Mouse (Mus musculus) lung, postnatal 25 days (tissue): ENCODE measurements at regions not wholly inside any gene's neighbourhood (a gene's known extent, or its start where the extent isn't known, plus 50 kb on each side); places are given as distances from the start of the nearest gene placed in this dataset.

Experiments
- DNase-seq: peaks from one replicate; pipeline ENCODE4 v3.0.0; 2022; ENCODE audit warnings: low spot score

GRCm38 (mm10) chr9:51379589-51379988, 50.9 kb upstream of the 1810046K07Rik start:
- no peak for DNase-seq

- DNase-seq = no peak
These were observed 65.2 kb upstream of the 1810046K07Rik start for GRCm38 (mm10) chr9:51393921-51394320.

GRCm38 (mm10) chr9:51394372-51394771, 65.7 kb upstream of the 1810046K07Rik start:
- DNase-seq = peak; percentile 34

- no peak for DNase-seq
These were observed 68.1 kb upstream of the 1810046K07Rik start for GRCm38 (mm10) chr9:51396801-51397200.

- DNase-seq = no peak
These were observed 69.0 kb upstream of the 1810046K07Rik start for GRCm38 (mm10) chr9:51397589-51398220.

GRCm38 (mm10) chr9:51398886-51399285, 70.2 kb upstream of the 1810046K07Rik start:
- DNase-seq = no peak

GRCm38 (mm10) chr9:51399356-51399755, 70.6 kb upstream of the 1810046K07Rik start:
- DNase-seq = no peak

GRCm38 (mm10) chr9:51401779-51402178, 73.1 kb upstream of the 1810046K07Rik start:
- DNase-seq = no peak

GRCm38 (mm10) chr9:51407978-51408377, 79.3 kb upstream of the 1810046K07Rik start:
- peak; percentile 50 for DNase-seq

- DNase-seq = no peak
These were observed 90.3 kb upstream of the 1810046K07Rik start for GRCm38 (mm10) chr9:51418923-51419482.

- DNase-seq = no peak
These were observed 93.8 kb upstream of the 1810046K07Rik start for GRCm38 (mm10) chr9:51422553-51422952.

GRCm38 (mm10) chr9:51423341-51423740, 94.6 kb upstream of the 1810046K07Rik start:
- DNase-seq = no peak

- DNase-seq = no peak
These were observed 101.7 kb upstream of the 1810046K07Rik start for GRCm38 (mm10) chr9:51430426-51430825.

GRCm38 (mm10) chr9:51437130-51437529, 108.4 kb upstream of the 1810046K07Rik start:
- no peak for DNase-seq

- DNase-seq = no peak
These were observed 113.2 kb upstream of the 1810046K07Rik start for GRCm38 (mm10) chr9:51441773-51442381.

- DNase-seq = no peak
These were observed 127.0 kb upstream of the 1810046K07Rik start for GRCm38 (mm10) chr9:51455690-51456089.

- DNase-seq = no peak
These were observed 133.8 kb upstream of the 1810046K07Rik start for GRCm38 (mm10) chr9:51462463-51463024.

- DNase-seq = no peak
These were observed 141.3 kb upstream of the 1810046K07Rik start for GRCm38 (mm10) chr9:51470031-51470430.

GRCm38 (mm10) chr9:51476511-51477056, 147.9 kb upstream of the 1810046K07Rik start:
- no peak for DNase-seq

- DNase-seq = peak; percentile 12
These were observed 159.1 kb upstream of the 1810046K07Rik start for GRCm38 (mm10) chr9:51487840-51488239.

GRCm38 (mm10) chr9:51507265-51507913, 178.7 kb upstream of the 1810046K07Rik start:
- DNase-seq = no peak

GRCm38 (mm10) chr9:51517643-51518042, 188.9 kb upstream of the 1810046K07Rik start:
- DNase-seq = peak; percentile 18
